In the genomic region with DNA sequence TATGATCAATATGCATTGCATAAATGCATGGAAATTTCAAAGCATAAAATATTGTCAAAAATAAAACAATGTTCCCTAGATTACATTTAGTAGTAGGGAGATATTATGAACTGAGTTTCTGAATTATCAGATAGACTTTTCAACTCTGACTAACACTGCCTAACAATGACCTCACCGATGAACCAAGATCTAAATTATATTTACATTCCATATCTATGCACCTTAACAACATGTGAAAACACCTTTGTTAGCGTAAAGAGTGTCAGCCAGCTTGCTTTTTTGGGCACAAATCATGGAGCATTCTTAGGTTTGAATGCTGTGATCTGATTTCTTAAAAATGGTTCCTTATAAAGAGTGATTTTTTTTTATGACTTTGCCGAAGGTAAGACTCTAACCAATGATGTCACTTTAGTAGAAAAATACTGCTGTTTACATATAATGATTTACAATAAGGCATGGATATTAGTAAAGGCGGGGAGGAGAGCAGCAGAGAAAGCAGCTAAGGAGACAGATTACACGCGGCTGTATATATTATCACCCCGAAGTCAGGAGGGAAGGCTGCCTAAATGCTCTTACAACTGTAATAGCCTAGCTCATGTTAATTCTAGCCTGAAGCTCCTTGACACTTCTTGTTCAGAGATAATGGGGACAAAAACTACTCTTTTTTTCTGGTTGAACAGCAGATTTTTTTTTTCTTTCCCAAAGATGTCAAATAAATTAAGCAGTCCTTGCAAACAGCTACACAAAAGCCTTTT, we compare ENCODE assay signal across 20 mouse cellular contexts. TPM values are rescaled to one million over a fixed set of nuclear protein-coding genes. Genes with fewer than 3 reads are reported as not detected.
DNase-seq lines count a peak whose midpoint lies in the region; ATAC-seq lines count a peak whose summit lies in the region.
"Had no signal": no experiment of that assay in that cellular context is flagged by ENCODE, and none has a peak within 500 bp of the region (broad histone marks: within the 10 kb centered on the region; RNA-seq: fewer than 3 reads in every experiment).

No protein-coding gene starts in this region.

- no peaks in the 10 kb centered on the region for H3K4me1 ChIP-seq in forebrain, embryonic 14.5 days (ENCODE audit: control insufficient read depth, insufficient read depth, low read length)
- 0 out of 2 replicates have a peak, but pooled peaks cover 3% of the 10 kb centered on the region for H3K4me1 ChIP-seq in forebrain, embryonic 15.5 days
- no peaks in the 10 kb centered on the region for H3K4me1 ChIP-seq in neural tube, embryonic 11.5 days (ENCODE audit: control insufficient read depth, insufficient read depth, low read length)
- 0 out of 2 replicates have a peak, but pooled peaks cover 5% of the 10 kb centered on the region for H3K4me1 ChIP-seq in neural tube, embryonic 15.5 days
- H3K4me1 ChIP-seq in intestine, embryonic 16.5 days (ENCODE audit: control insufficient read depth, insufficient read depth, low read length), result no peaks in the 10 kb centered on the region
- H3K4me1 ChIP-seq: forebrain, embryonic 10.5 days; forebrain, embryonic 13.5 days; hindbrain, embryonic 12.5 days had no signal

- no peak overlapping the region for H3K4me3 ChIP-seq in forebrain, embryonic 14.5 days (ENCODE audit: low read depth, low read length)
- H3K4me3 ChIP-seq in forebrain, embryonic 15.5 days, result no peak overlapping the region
- no peak overlapping the region for H3K4me3 ChIP-seq in neural tube, embryonic 11.5 days (ENCODE audit: low read depth, low read length)
- no peak overlapping the region for H3K4me3 ChIP-seq in neural tube, embryonic 15.5 days (replicated peaks)
- no peak overlapping the region for H3K4me3 ChIP-seq in intestine, embryonic 16.5 days (ENCODE audit: low read length)
- H3K4me3 ChIP-seq: forebrain, embryonic 10.5 days; forebrain, embryonic 13.5 days; hindbrain, embryonic 12.5 days; hindbrain, embryonic 15.5 days had no signal

- no peak overlapping the region for H3K4me2 ChIP-seq in forebrain, embryonic 14.5 days (ENCODE audit: low read length)
- no peak overlapping the region for H3K4me2 ChIP-seq in forebrain, embryonic 15.5 days (replicated peaks)
- H3K4me2 ChIP-seq in neural tube, embryonic 11.5 days (ENCODE audit: low read depth), result no peak overlapping the region
- no peak overlapping the region for H3K4me2 ChIP-seq in neural tube, embryonic 15.5 days
- no peak overlapping the region for H3K4me2 ChIP-seq in intestine, embryonic 16.5 days (ENCODE audit: low read depth, low read length)
- H3K4me2 ChIP-seq: forebrain, embryonic 13.5 days; heart, embryonic 11.5 days; hindbrain, embryonic 12.5 days; hindbrain, embryonic 15.5 days had no signal

- peak; percentile 27 for DNase-seq in forebrain, embryonic 14.5 days (ENCODE audit: low spot score)
- no peak for DNase-seq in neural tube, embryonic 11.5 days (ENCODE audit: low spot score)
- no peak for DNase-seq in gastrocnemius, postnatal 25 days
- no peak for DNase-seq in frontal cortex, adult 2 months (ENCODE audit: extremely low spot score in 1 of 2, low spot score in 1 of 2)
- DNase-seq: adrenal gland, adult 8-10 months; adrenal gland, postnatal 25 days; cerebellum, adult 18-20 months; cerebellum, adult 9-10 months; cerebellum, postnatal 14 days; gastrocnemius, postnatal 10 days; heart, adult 11 months had no signal

- 72% methylated on average over 7 of the region's 7 CpGs for WGBS in forebrain, embryonic 14.5 days
- 68% methylated on average over 7 of the region's 7 CpGs for WGBS in forebrain, embryonic 15.5 days
- WGBS in neural tube, embryonic 11.5 days, result 69% methylated on average over 7 of the region's 7 CpGs
- WGBS in neural tube, embryonic 15.5 days, result 39% methylated on average over 7 of the region's 7 CpGs
- 30% methylated on average over 7 of the region's 7 CpGs for WGBS in intestine, embryonic 16.5 days

- H3K9ac ChIP-seq in forebrain, embryonic 14.5 days (ENCODE audit: low read length), result no peak overlapping the region
- H3K9ac ChIP-seq in forebrain, embryonic 15.5 days (replicated peaks), result no peak overlapping the region
- H3K9ac ChIP-seq in neural tube, embryonic 11.5 days (ENCODE audit: low read length), result no peak overlapping the region
- H3K9ac ChIP-seq in neural tube, embryonic 15.5 days (replicated peaks), result no peak overlapping the region
- no peak overlapping the region for H3K9ac ChIP-seq in intestine, embryonic 16.5 days (ENCODE audit: low read depth, low read length)
- H3K9ac ChIP-seq: forebrain, embryonic 13.5 days; hindbrain, embryonic 12.5 days; hindbrain, embryonic 15.5 days had no signal

- H3K9me3 ChIP-seq in forebrain, embryonic 14.5 days (replicated peaks; ENCODE audit: control insufficient read depth, low read length), result no peaks in the 10 kb centered on the region
- no peaks in the 10 kb centered on the region for H3K9me3 ChIP-seq in forebrain, embryonic 15.5 days
- no peaks in the 10 kb centered on the region for H3K9me3 ChIP-seq in neural tube, embryonic 11.5 days (ENCODE audit: control insufficient read depth, low read length)
- H3K9me3 ChIP-seq in neural tube, embryonic 15.5 days (replicated peaks), result no peaks in the 10 kb centered on the region
- H3K9me3 ChIP-seq in intestine, embryonic 16.5 days (ENCODE audit: control insufficient read depth, low read length), result no peaks in the 10 kb centered on the region
- H3K9me3 ChIP-seq: forebrain, embryonic 10.5 days; forebrain, embryonic 13.5 days; hindbrain, embryonic 12.5 days; hindbrain, embryonic 15.5 days had no signal

- no peak for ATAC-seq in forebrain, embryonic 14.5 days
- no peak for ATAC-seq in forebrain, embryonic 15.5 days (replicated peaks)
- 0 out of 2 replicates have a peak, but pooled peaks have one; percentile 41 for ATAC-seq in neural tube, embryonic 11.5 days (ENCODE audit: insufficient read depth, low FRiP score, low TSS enrichment)
- no peak for ATAC-seq in neural tube, embryonic 15.5 days (ENCODE audit: low FRiP score)
- peak; percentile 42; the same call in 1 of the 2 replicates for ATAC-seq in intestine, embryonic 16.5 days
- ATAC-seq: activated CD4-positive, CD25-positive, alpha-beta regulatory T cell, adult 4 months; forebrain, embryonic 13.5 days had no signal

- H3K27me3 ChIP-seq in forebrain, embryonic 14.5 days (replicated peaks; ENCODE audit: control insufficient read depth, insufficient read depth, low read length), result no peaks in the 10 kb centered on the region
- H3K27me3 ChIP-seq in forebrain, embryonic 15.5 days, result no peaks in the 10 kb centered on the region
- no peaks in the 10 kb centered on the region for H3K27me3 ChIP-seq in neural tube, embryonic 11.5 days (ENCODE audit: control insufficient read depth, insufficient read depth, low read length)
- H3K27me3 ChIP-seq in neural tube, embryonic 15.5 days (replicated peaks), result no peaks in the 10 kb centered on the region
- H3K27me3 ChIP-seq in intestine, embryonic 16.5 days (replicated peaks; ENCODE audit: control insufficient read depth, insufficient read depth, low read length), result no peaks in the 10 kb centered on the region
- H3K27me3 ChIP-seq: forebrain, embryonic 13.5 days; hindbrain, embryonic 12.5 days; hindbrain, embryonic 15.5 days had no signal

- no peaks in the 10 kb centered on the region for H3K36me3 ChIP-seq in forebrain, embryonic 14.5 days (ENCODE audit: control insufficient read depth, insufficient read depth, low read length)
- no peaks in the 10 kb centered on the region for H3K36me3 ChIP-seq in forebrain, embryonic 15.5 days
- no peaks in the 10 kb centered on the region for H3K36me3 ChIP-seq in neural tube, embryonic 11.5 days (ENCODE audit: control insufficient read depth, insufficient read depth, low read length)
- no peaks in the 10 kb centered on the region for H3K36me3 ChIP-seq in neural tube, embryonic 15.5 days
- H3K36me3 ChIP-seq in intestine, embryonic 16.5 days (ENCODE audit: control insufficient read depth, insufficient read depth, low read length), result no peaks in the 10 kb centered on the region
- H3K36me3 ChIP-seq: forebrain, embryonic 10.5 days; hindbrain, embryonic 12.5 days; hindbrain, embryonic 15.5 days had no signal

- H3K27ac ChIP-seq in forebrain, embryonic 14.5 days (ENCODE audit: low read depth, low read length), result no peak overlapping the region
- no peak overlapping the region for H3K27ac ChIP-seq in forebrain, embryonic 15.5 days (replicated peaks)
- H3K27ac ChIP-seq in neural tube, embryonic 11.5 days (ENCODE audit: low read depth, low read length), result no peak overlapping the region
- no peak overlapping the region for H3K27ac ChIP-seq in neural tube, embryonic 15.5 days (replicated peaks)
- H3K27ac ChIP-seq in intestine, embryonic 16.5 days (ENCODE audit: low read length), result no peak overlapping the region
- H3K27ac ChIP-seq: forebrain, embryonic 10.5 days; forebrain, embryonic 13.5 days; hindbrain, embryonic 12.5 days; hindbrain, embryonic 15.5 days had no signal

RNA-seq across cellular contexts. Expression of gene Chmp2b, which starts 23.8 kb away (rescaled TPM):
- 48.8 and 61.6 TPM in 2 replicates for polyA plus RNA-seq in forebrain, embryonic 14.5 days (2014; fragmentation: Nextera tagmentation; extraction: Ambion mirVana)
- 57.9 and 60.1 TPM in 2 replicates for polyA plus RNA-seq in forebrain, embryonic 15.5 days (2015; fragmentation: Nextera tagmentation; extraction: Ambion mirVana)
- polyA plus RNA-seq in neural tube, embryonic 11.5 days (2014; fragmentation: Nextera tagmentation; extraction: Ambion mirVana), result 55.9 and 64.5 TPM in 2 replicates
- 151 and 158 TPM in 2 replicates for polyA plus RNA-seq in neural tube, embryonic 15.5 days (2015; fragmentation: Nextera tagmentation; extraction: Ambion mirVana)
- polyA plus RNA-seq in intestine, embryonic 16.5 days (2015; fragmentation: Nextera tagmentation; extraction: Ambion mirVana), result 138 and 149 TPM in 2 replicates
- 10 to 100 TPM; 30.1 to 31.4 TPM for total RNA-seq in gastrocnemius, postnatal 25 days (2021)
- polyA plus RNA-seq in frontal cortex, adult 2 months (2012; rRNA removed), result 62.0 and 63.7 TPM in 2 replicates

Comparison
In these comparisons a context has a peak if more than half of its experiments do, and no peak if none do; other contexts are left out.
1. ATAC-seq: peak in neural tube, embryonic 11.5 days (single experiment) and intestine, embryonic 16.5 days (single experiment); none in forebrain, embryonic 14.5 days (single experiment), forebrain, embryonic 15.5 days (single experiment) and neural tube, embryonic 15.5 days (single experiment).